Mouse (Mus musculus) kidney, postnatal 4 days (tissue): ENCODE measurements at regions not wholly inside any gene's neighbourhood (a gene's known extent, or its start where the extent isn't known, plus 50 kb on each side); places are given as distances from the start of the nearest gene placed in this dataset.

Experiments
- DNase-seq, 2 experiments: peaks; one replicate each; pipeline ENCODE4 v3.0.0; 2021; ENCODE audit warnings: mixed read lengths in 2 of 2

- DNase-seq, result peak in 1 of 2 experiments; percentile 47
These were observed 53.4 kb upstream of the Jun start for GRCm38 (mm10) chr4:95105424-95105823.

DNA sequence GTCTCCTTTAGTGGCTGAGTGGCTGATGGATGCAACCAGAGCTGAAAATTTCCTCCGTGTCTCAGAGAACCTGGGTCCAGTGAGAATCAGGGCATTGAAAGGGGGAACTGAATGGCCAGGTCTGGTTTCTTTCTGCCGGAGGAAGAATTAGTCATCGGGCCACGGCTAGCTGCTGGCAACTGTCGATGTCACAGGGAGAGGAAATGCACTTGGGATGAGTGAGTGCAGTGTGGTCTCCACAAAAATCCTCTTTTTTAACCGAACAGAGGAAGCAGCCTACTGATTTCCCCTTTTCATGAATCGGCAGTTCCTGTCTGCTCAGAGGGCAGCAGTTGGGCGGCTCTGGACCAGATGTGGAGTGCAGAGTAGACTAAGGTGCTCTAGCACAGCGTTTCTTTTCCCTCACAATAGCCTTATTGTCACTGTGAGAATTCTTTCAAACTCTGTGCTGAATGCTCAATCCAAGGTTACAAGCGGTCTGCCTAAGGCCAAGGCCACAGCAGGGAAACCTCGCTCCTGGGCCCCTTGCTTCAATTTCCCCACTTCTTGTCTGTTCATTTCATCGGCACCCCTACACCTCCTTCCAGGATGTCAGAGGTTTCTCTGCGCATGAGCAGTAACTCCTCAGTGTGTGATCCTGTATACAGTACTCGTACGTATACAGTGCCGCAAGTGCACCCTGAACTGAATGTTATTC, 54.1 kb upstream of the Jun start:
- peak; percentile 31 to 51 for DNase-seq

- DNase-seq, result peak in 1 of 2 experiments; percentile 42
These were observed 55.1 kb upstream of the Jun start for GRCm38 (mm10) chr4:95106881-95107665.

DNA sequence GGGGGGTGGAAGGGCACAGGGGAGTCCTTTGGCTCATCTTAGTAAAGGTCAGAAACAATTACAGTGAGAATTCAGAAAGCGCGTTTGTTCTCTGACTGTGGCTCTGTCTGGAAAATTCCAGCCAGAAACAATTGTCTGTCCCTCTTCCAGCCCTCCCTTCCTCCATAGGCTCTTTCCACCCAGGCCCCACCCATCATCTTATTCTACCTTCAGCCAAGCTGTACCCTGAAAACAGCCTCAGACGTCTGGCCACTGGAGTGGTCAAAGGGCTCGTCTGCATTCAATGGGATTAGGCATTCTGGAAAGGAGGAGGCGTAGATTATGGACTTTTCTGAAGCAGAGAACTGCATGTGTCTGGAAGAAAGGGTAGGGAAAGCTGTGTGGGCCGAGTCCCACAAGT, 56.8 kb upstream of the Jun start:
- no peak for DNase-seq

DNA sequence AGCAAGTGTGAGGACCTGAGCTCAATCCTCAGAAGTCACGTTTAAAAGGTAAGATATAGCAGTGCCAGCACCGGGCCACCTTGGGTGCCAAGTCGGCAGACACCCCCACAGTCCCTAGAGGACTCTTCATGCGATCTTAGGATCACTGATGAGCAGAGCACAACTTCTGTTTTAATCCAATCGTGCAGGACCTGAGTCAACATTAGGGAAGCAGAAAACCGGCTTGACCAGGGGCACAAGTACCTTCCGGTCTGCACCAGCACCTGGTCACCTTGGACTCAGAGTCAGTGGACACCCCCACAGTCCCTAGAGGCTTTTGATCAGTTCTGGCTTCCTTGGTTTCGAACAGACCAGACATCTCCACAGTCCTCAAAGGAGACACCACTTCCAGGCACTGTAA, 58.8 kb upstream of the Jun start:
- no peak for DNase-seq

DNA sequence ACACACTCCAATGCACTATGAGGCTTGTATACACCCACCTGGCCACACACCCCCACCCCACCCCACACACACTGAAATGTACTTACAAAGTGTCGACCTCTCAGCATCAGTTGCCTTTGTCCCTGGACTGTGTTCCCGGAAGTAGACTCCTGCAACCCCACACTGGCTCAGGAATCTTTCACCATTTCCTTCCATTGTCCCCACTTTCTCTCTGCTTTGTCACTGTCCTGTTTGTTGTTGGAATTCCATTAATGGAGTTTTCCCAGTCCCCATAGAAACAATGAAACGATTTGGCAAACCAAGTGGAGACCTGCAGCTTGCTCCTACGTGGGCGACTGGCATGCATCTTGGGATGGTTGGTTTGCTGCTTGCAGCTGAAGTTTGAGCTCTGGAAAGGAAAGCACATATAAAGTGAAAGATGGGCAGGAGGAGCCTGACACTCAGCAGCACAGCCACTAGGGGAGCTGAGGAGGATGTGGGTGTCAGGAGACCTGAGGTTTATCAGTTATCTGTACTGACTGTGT, 65.2 kb upstream of the Jun start:
- DNase-seq, result peak; percentile 40 to 48

- DNase-seq, result no peak
These were observed 68.9 kb upstream of the Jun start for GRCm38 (mm10) chr4:95120876-95121275.

DNA sequence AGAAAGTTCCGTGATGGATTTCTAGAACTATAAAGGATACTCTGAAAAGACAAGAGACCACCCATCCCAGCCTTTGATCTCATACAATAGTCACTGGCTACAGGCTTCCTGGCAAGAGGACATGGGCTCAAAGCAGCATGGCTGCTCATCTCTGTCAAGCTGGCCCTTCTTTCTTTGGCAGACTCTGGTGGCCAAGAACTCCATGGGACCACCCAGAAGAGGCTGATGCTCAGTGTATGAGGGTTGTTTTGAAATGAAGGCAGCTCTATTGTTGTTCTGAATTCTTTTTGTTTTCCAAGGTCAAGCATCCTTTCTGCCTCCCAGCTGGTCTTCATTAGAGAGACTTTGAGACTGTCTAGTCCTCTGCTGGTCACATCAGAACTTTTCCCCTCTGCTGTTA, 73.3 kb upstream of the Jun start:
- DNase-seq, result no peak

GRCm38 (mm10) chr4:95127970-95128369, 75.9 kb upstream of the Jun start:
- DNase-seq, result no peak

DNA sequence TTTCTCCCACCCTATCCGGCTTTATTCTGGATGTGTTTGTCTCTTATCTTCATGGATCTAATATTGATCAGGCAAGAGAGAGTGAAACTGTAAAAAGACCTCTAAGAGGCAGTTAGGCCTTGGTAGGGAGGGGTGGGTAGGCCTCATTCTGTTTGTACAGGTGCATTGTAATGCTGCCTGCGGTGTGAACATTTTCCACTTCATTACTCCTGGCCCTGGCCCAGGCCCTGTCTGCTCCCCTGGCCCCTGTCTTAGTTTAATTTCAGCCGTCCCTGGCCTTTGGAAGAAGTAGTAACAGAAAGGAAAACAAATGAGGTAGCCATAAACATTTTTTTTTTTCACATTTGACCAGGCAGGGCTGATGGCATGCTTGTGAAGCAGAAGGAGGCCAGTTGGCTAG, 81.8 kb upstream of the Jun start:
- peak; percentile 37 to 54 for DNase-seq

- no peak for DNase-seq
These were observed 82.6 kb upstream of the Jun start for GRCm38 (mm10) chr4:95134611-95135010.

DNA sequence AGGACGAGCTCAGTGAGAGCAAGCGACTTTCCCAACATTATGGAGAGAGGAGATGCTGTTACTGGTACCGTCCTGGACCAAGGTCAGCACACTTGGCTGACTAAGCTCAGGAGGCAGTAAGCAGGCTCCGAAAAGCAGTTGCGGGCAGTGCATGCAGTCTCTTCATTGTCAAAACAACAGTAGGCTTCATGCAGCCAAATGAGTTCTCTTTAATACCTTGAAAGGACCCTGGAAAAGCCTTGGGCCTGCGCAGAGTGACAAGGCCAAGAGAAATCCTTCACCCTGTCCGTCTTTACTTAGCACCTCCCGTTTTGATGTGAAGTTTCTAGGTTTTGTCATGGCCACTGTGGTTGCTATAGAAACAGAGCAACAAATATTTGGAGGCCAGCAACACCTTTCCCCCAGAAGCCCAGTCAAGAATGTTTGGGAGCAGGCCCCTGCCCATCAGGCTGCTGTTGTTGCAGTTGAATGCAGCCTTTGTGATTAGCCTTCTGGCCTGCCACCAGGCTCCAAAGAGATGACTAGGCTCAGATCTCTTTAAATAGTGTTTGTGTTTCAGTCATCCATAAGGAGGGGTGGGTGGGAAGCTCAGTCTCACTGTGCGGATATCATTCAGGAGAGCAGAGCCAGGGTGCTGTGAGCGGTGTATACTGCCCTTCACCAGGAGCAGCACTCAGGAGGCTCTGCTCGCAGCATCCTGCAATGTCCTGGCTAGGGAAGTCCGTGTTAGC, 85.6 kb upstream of the Jun start:
- DNase-seq, result no peak

DNA sequence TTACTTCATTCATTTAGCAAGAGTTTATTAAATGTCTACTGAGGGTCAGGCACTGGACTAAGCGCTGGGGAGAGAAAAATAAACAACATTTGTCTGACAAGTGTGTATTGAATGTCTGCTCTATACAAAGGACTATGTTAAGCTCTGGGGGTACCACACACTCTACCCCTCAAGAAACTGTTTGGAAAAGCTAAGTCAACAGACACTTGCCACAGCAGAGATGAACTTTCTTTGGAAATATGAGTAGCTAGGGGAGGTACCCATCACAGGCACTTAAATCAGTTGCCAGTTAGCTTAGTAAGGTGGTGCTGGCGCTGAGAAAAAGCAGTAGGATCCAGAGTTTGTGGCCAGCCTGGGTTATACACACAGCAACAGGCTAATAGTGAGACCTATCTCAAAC, 86.7 kb upstream of the Jun start:
- no peak for DNase-seq

GRCm38 (mm10) chr4:95141253-95141652, 89.2 kb upstream of the Jun start:
- DNase-seq, result no peak

- no peak for DNase-seq
These were observed 91.1 kb upstream of the Jun start for GRCm38 (mm10) chr4:95143130-95143529.

- DNase-seq, result no peak
These were observed 91.6 kb upstream of the Jun start for GRCm38 (mm10) chr4:95143668-95144067.

GRCm38 (mm10) chr4:95144440-95144839, 92.4 kb upstream of the Jun start:
- DNase-seq, result no peak

DNA sequence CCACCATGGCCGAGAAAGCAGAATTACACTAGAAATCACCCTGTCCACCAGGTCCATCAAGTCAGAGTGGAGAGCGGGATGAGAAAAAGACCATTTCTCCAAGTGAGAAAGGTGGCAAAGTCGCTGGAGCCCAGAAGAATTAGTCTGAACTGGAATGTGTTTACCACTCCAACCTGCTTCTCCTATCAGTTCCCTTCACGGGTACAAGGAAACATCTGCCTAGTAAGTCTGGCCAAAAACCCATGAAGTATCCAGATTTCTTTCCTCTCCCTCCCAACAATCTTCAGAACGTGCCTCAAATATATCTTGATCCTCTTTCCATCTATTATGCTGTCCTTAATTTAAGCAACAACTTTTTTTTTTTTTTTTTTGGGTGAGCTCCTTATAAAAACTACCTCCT, 94.2 kb upstream of the Jun start:
- no peak for DNase-seq

DNA sequence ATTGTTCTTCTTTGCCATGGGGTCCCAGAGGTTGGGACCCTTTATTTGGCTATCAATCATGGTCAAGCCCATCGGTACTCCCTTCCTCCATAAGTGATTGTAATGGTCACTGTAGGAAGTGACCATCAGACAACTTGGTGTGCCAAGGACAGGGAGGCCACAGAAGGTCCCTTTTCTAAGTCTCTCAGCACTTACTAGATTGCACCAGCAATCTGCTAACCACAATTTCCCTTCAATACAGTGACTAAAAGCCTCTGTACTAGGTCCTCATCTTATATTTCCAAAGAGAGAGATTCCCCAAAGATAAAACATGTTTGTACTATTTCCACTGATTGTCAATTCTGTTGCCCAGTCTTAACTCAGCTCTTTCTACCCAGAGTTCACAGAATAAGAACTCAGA, 96.6 kb upstream of the Jun start:
- no peak for DNase-seq

- no peak for DNase-seq
These were observed 99.7 kb upstream of the Jun start for GRCm38 (mm10) chr4:95151678-95152077.

GRCm38 (mm10) chr4:95152431-95153115, 100.6 kb upstream of the Jun start:
- no peak for DNase-seq

- peak; percentile 57 to 73 for DNase-seq
These were observed 101.8 kb upstream of the Jun start for GRCm38 (mm10) chr4:95153737-95154287.

- DNase-seq, result peak in 1 of 2 experiments; percentile 14
These were observed 102.4 kb upstream of the Jun start for GRCm38 (mm10) chr4:95154377-95154776.
